Mouse (Mus musculus): ENCODE measurements around the gene Add1. TPM values are rescaled to one million over a fixed set of nuclear protein-coding genes. Genes with fewer than 3 reads are reported as not detected.

The Add1 gene
- polyA plus RNA-seq, 1 experiment from 2014 or later = 204 TPM

DNA sequence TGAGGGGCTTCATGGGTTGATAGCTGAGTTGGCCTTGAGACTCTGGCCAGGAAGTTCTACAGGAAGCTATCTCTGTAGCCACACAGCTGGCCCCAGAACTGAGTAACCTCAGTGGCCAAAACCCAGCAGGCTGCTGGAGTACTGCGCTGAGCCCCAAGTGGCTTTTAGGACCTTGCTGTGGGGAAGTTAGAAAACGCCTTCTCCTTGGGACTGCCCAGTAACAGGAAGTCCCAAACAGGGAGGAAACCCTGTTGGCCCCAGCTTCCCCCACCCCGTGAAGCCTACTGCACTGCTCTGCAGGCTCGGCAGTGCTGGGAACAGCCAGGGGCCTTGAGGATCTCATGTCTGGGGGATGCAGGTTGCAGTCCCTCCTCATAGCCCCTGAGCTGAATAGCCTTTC, 30.4 kb upstream of the Add1 start:
- Histone ChIP-seq H3K27ac (ENCODE audit: low read depth, low read length) (no peak overlapping the region), H3K9ac (ENCODE audit: low read length) (no peak overlapping the region), H3K4me2 (ENCODE audit: low read depth) (no peak overlapping the region), H3K36me3 (ENCODE audit: control insufficient read depth, insufficient read depth, low read length) (no peaks in the 10 kb centered on the region), H3K4me3 (ENCODE audit: low read depth, low read length) (no peak overlapping the region), H3K9me3 (ENCODE audit: control insufficient read depth, low read length) (no peaks in the 10 kb centered on the region), H3K27me3 (ENCODE audit: control insufficient read depth, insufficient read depth, low read length) (no peaks in the 10 kb centered on the region), H3K4me1 (ENCODE audit: control insufficient read depth, insufficient read depth, low read length) (no peaks in the 10 kb centered on the region)
- WGBS = 58% methylated on average over 4 of the region's 4 CpGs
- ATAC-seq (ENCODE audit: insufficient read depth, low FRiP score, low TSS enrichment) = no peak
- no peak for DNase-seq (ENCODE audit: low spot score)

DNA sequence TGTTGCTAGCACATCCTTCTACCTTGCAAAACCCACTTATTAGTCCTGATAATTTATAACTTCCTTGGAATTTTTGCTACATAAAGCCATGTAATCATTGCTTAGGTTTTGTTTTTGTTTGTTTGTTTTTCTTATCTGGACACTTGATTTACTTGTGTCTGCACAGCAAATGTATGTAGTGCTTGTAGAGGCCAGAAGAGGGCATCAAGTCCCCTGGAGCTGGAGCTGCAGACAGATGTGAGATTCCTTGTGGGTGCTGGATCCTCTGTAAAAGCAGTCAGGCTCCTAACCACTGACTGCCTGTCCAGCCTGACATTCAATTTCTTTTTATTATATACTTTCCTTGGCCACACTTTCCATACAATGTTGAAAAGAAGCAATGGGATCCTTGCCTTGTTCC, 26.1 kb upstream of the Add1 start:
- Histone ChIP-seq H3K9me3 (ENCODE audit: control insufficient read depth, low read length) (no peaks in the 10 kb centered on the region), H3K27ac (ENCODE audit: low read depth, low read length) (no peak overlapping the region), H3K9ac (ENCODE audit: low read length) (no peak overlapping the region), H3K4me3 (ENCODE audit: low read depth, low read length) (no peak overlapping the region), H3K27me3 (ENCODE audit: control insufficient read depth, insufficient read depth, low read length) (no peaks in the 10 kb centered on the region), H3K36me3 (ENCODE audit: control insufficient read depth, insufficient read depth, low read length) (peaks cover 2% of the 10 kb centered on the region; the same call in 1 of the 2 replicates), H3K4me2 (ENCODE audit: low read depth) (no peak overlapping the region), H3K4me1 (ENCODE audit: control insufficient read depth, insufficient read depth, low read length) (peaks cover 8% of the 10 kb centered on the region)
- peak; percentile 24 for DNase-seq (ENCODE audit: low spot score)
- ATAC-seq (ENCODE audit: insufficient read depth, low FRiP score, low TSS enrichment) = no peak

DNA sequence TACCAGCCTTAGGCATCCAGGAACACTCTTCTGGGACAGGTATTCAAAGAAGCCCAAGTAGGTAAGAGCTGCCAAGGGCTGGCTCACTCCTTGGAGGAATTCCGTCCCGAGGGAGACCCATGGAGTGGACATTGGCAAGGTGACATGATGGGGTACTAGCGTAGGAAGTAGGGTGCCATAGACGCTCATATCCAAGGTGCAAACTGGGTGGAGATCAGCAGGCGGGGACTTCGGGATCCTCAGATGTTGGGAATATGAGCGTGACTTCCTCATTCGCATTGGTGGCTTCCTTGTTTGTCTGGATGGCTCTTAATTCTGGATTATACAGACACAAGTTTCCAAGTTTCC, 24.4 kb upstream of the Add1 start:
- Histone ChIP-seq H3K4me3 (ENCODE audit: low read depth, low read length) (peak overlapping the region; percentile 84), H3K27me3 (ENCODE audit: control insufficient read depth, insufficient read depth, low read length) (no peaks in the 10 kb centered on the region), H3K36me3 (ENCODE audit: control insufficient read depth, insufficient read depth, low read length) (peaks cover 5% of the 10 kb centered on the region; the same call in 1 of the 2 replicates), H3K4me2 (ENCODE audit: low read depth) (peak overlapping the region; percentile 78), H3K9ac (ENCODE audit: low read length) (peak overlapping the region; percentile 97), H3K9me3 (ENCODE audit: control insufficient read depth, low read length) (no peaks in the 10 kb centered on the region), H3K4me1 (ENCODE audit: control insufficient read depth, insufficient read depth, low read length) (peaks cover 8% of the 10 kb centered on the region), H3K27ac (ENCODE audit: low read depth, low read length) (no peak overlapping the region)
- DNase-seq (ENCODE audit: low spot score) (no peak), ATAC-seq (ENCODE audit: insufficient read depth, low FRiP score, low TSS enrichment) (peak; percentile 5; the same call in 1 of the 2 replicates)
- WGBS = 23% methylated on average over 8 of the region's 8 CpGs

DNA sequence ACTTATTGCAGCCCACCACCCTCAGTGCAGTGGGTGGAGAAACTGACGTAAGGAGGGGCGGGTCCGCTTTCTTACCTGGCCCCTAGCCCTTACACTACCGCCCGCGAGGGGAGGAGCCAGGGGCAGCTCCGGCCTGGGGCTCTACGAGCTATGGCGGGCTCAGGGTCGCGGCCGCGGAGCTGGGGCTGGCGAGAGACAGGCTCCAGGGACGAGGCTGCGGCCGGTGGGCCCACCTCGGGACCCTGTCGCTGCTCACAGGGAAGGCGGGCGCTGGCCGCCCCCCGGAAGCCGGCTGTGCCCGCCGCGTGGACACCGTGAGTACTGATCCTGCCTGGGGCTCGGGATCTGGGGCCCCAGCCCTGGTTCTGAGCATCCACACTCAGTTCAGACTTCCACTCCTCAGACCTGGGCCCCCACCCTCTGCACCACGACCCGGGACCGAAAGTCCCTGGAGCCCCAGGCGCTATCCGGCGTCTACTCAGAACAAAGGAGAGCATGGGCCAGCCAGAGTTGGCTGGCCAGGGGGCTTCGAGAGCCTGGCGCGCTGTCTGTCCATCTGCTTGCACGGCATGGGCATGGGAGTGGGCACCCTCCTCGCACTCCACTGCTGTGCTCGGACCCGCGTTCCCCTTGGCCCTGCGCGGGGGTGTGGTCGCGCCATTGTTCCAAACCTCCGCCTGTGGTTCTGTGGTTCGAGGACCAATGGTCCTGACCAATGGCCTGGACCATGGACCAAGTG, 23.8 kb upstream of the Add1 start:
- H3K36me3 ChIP-seq (ENCODE audit: control insufficient read depth, insufficient read depth, low read length) = peaks cover 5% of the 10 kb centered on the region; the same call in 1 of the 2 replicates
- no peaks in the 10 kb centered on the region for H3K27me3 ChIP-seq (ENCODE audit: control insufficient read depth, insufficient read depth, low read length)
- H3K4me2 ChIP-seq (ENCODE audit: low read depth) = peak overlapping the region; percentile 78
- WGBS = 0% methylated on average over 48 of the region's 49 CpGs
- H3K4me3 ChIP-seq (ENCODE audit: low read depth, low read length) = peak overlapping the region; percentile 84
- H3K9ac ChIP-seq (ENCODE audit: low read length) = peak overlapping the region; percentile 97
- peaks cover 8% of the 10 kb centered on the region for H3K4me1 ChIP-seq (ENCODE audit: control insufficient read depth, insufficient read depth, low read length)
- DNase-seq (ENCODE audit: low spot score) = peak; percentile 78
- H3K27ac ChIP-seq (ENCODE audit: low read depth, low read length) = 0 out of 2 replicates have a peak overlapping the region, but pooled peaks have one; percentile 34
- no peaks in the 10 kb centered on the region for H3K9me3 ChIP-seq (ENCODE audit: control insufficient read depth, low read length)
- peak; percentile 84 for ATAC-seq (ENCODE audit: insufficient read depth, low FRiP score, low TSS enrichment)

DNA sequence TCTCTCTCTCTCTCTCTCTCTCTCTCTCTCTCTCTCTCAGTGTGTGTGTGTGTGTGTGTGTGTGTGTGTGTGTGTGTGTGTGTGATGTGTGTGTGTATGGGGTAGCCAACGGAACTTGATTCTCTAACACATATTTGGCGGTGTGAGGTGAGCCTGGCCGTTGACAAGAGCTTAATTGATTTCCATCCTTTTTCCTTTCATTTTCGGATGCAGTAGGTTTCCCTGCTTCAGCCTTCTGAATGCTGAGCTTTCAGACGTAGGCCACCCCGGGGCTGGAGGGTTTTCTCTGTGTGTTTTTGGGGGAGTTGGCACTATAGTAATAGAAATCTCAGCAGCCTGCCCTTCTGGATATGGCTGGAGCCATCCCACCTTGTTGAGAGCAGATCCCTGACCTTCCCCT, 23.2 kb upstream of the Add1 start:
- ATAC-seq (ENCODE audit: insufficient read depth, low FRiP score, low TSS enrichment) = no peak
- peak overlapping the region; percentile 97 for H3K9ac ChIP-seq (ENCODE audit: low read length)
- peak overlapping the region; percentile 78 for H3K4me2 ChIP-seq (ENCODE audit: low read depth)
- no peaks in the 10 kb centered on the region for H3K27me3 ChIP-seq (ENCODE audit: control insufficient read depth, insufficient read depth, low read length)
- WGBS = 30% methylated on average over 6 of the region's 6 CpGs
- H3K36me3 ChIP-seq (ENCODE audit: control insufficient read depth, insufficient read depth, low read length) = peaks cover 5% of the 10 kb centered on the region; the same call in 1 of the 2 replicates
- DNase-seq (ENCODE audit: low spot score) = peak; percentile 26
- H3K4me1 ChIP-seq (ENCODE audit: control insufficient read depth, insufficient read depth, low read length) = peaks cover 8% of the 10 kb centered on the region
- no peaks in the 10 kb centered on the region for H3K9me3 ChIP-seq (ENCODE audit: control insufficient read depth, low read length)
- peak overlapping the region; percentile 84 for H3K4me3 ChIP-seq (ENCODE audit: low read depth, low read length)
- H3K27ac ChIP-seq (ENCODE audit: low read depth, low read length) = no peak overlapping the region

DNA sequence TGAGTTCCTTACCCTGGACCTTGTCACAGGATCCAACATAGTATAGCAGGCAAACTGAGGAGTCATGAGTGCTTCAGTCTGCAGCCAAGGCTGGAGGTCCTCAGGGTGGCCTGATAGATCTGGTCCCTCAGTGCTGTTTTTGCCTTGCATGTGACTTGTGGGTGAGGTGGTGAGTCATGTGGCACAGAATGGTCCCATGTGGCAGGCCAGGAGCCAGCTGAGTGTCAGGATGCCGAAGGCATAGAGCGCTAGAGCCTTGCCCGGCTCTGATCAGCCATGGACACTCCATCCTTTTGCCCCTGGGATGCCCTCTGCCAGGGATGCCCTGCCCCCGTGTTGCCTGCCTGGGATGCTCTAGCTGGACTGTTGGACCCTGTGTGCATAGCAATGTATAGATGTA, 21.6 kb upstream of the Add1 start:
- peaks cover 14% of the 10 kb centered on the region for H3K36me3 ChIP-seq (ENCODE audit: control insufficient read depth, insufficient read depth, low read length)
- H3K9me3 ChIP-seq (ENCODE audit: control insufficient read depth, low read length) = no peaks in the 10 kb centered on the region
- H3K9ac ChIP-seq (ENCODE audit: low read length) = no peak overlapping the region
- peaks cover 8% of the 10 kb centered on the region for H3K4me1 ChIP-seq (ENCODE audit: control insufficient read depth, insufficient read depth, low read length)
- no peaks in the 10 kb centered on the region for H3K27me3 ChIP-seq (ENCODE audit: control insufficient read depth, insufficient read depth, low read length)
- H3K4me3 ChIP-seq (ENCODE audit: low read depth, low read length) = no peak overlapping the region
- WGBS = 93% methylated on average over 4 of the region's 4 CpGs
- H3K27ac ChIP-seq (ENCODE audit: low read depth, low read length) = no peak overlapping the region
- DNase-seq (ENCODE audit: low spot score) = no peak
- no peak for ATAC-seq (ENCODE audit: insufficient read depth, low FRiP score, low TSS enrichment)
- no peak overlapping the region for H3K4me2 ChIP-seq (ENCODE audit: low read depth)

DNA sequence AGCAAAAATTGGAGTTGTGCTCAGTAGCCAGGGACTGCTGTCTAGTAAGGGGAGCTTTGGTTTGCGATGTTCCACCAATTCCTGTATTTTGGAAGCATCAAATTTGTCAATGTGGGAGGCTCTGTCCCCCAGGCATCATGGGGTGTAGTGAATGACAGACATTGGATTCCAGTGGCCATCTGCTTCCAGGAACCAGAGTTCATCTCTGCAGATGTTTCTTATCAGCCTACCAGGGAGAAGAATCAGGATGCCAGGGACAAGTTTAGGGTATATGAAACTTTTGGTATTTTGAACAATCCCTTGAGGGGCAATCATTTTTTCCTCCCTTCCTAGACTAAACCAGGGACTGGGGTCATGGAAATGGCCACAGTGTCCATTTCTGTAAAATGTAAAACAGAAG, 9.6 kb upstream of the Add1 start:
- H3K4me1 ChIP-seq (ENCODE audit: control insufficient read depth, insufficient read depth, low read length) = no peaks in the 10 kb centered on the region
- 92% methylated on average over 1 of the region's 1 CpGs for WGBS
- no peaks in the 10 kb centered on the region for H3K9me3 ChIP-seq (ENCODE audit: control insufficient read depth, low read length)
- H3K36me3 ChIP-seq (ENCODE audit: control insufficient read depth, insufficient read depth, low read length) = peaks cover 16% of the 10 kb centered on the region
- no peak for DNase-seq (ENCODE audit: low spot score)
- ATAC-seq (ENCODE audit: insufficient read depth, low FRiP score, low TSS enrichment) = no peak
- H3K4me2 ChIP-seq (ENCODE audit: low read depth) = no peak overlapping the region
- no peak overlapping the region for H3K9ac ChIP-seq (ENCODE audit: low read length)
- H3K4me3 ChIP-seq (ENCODE audit: low read depth, low read length) = no peak overlapping the region
- no peaks in the 10 kb centered on the region for H3K27me3 ChIP-seq (ENCODE audit: control insufficient read depth, insufficient read depth, low read length)
- H3K27ac ChIP-seq (ENCODE audit: low read depth, low read length) = no peak overlapping the region

DNA sequence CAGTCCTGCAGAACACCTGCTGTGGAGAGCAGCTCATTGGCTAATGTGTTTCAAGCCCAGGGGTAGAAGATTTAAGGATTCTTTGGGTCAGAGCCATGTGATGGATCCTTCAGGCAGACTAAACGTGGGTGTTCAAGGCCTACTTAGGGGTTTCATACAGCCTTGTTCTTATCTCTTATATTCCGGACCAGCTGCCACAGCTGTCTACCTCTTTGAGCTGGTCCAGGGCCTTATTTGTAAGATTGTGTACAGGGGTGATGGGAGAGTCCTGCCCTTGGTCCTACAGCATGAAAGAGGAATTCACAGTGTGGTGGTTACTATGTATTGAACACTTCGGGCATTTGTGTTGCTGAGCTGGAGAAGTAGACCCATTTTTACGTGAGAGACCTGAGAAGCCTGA, 9.2 kb upstream of the Add1 start:
- no peak for DNase-seq (ENCODE audit: low spot score)

DNA sequence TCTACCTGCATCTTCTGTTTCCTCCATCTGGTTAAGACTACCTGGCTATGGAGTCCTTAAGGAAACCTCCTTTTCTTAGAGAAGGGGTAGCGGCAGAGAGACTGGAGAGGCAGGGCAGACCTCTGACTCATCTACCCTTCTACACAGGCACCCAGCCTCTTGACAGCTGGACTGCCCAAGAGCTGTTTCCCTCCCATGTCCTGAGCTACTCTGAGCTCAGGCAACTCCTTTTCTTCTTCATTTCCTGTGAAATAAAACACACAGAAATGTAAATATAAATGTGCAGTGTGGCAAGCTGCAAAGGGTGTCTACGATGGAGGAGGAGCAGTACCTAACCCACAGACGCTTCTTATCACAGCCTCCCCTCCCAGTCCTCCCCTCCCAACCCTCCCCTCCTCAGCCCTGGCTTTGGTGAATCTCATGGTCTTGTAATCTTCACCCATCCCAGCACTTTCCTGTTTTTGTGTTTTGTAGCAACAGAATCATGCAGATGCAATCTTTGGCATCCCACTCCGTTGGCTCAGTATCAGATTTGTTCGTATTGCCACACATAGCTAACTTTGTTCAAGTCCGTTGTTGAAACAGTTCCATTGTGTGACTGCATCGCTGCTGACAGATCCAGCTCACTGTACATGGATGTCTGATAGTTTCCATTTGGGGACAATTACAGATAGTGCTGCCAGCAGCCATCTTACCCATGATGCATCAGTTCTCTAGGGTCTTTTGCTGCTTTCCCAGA, 7.8 kb upstream of the Add1 start:
- Histone ChIP-seq H3K9me3 (ENCODE audit: control insufficient read depth, low read length) (no peaks in the 10 kb centered on the region), H3K4me3 (ENCODE audit: low read depth, low read length) (no peak overlapping the region), H3K27ac (ENCODE audit: low read depth, low read length) (no peak overlapping the region), H3K27me3 (ENCODE audit: control insufficient read depth, insufficient read depth, low read length) (no peaks in the 10 kb centered on the region), H3K9ac (ENCODE audit: low read length) (no peak overlapping the region), H3K4me2 (ENCODE audit: low read depth) (no peak overlapping the region), H3K36me3 (ENCODE audit: control insufficient read depth, insufficient read depth, low read length) (peaks cover 7% of the 10 kb centered on the region), H3K4me1 (ENCODE audit: control insufficient read depth, insufficient read depth, low read length) (no peaks in the 10 kb centered on the region)
- 84% methylated on average over 7 of the region's 7 CpGs for WGBS
- DNase-seq (ENCODE audit: low spot score) (no peak), ATAC-seq (ENCODE audit: insufficient read depth, low FRiP score, low TSS enrichment) (no peak)

More for the DNA sequence above, 9.2 kb upstream of the Add1 start:
- Histone ChIP-seq H3K4me2 (ENCODE audit: low read depth) (no peak overlapping the region), H3K4me1 (ENCODE audit: control insufficient read depth, insufficient read depth, low read length) (no peaks in the 10 kb centered on the region), H3K4me3 (ENCODE audit: low read depth, low read length) (no peak overlapping the region), H3K9me3 (ENCODE audit: control insufficient read depth, low read length) (no peaks in the 10 kb centered on the region), H3K27me3 (ENCODE audit: control insufficient read depth, insufficient read depth, low read length) (no peaks in the 10 kb centered on the region), H3K27ac (ENCODE audit: low read depth, low read length) (no peak overlapping the region), H3K36me3 (ENCODE audit: control insufficient read depth, insufficient read depth, low read length) (peaks cover 12% of the 10 kb centered on the region), H3K9ac (ENCODE audit: low read length) (no peak overlapping the region)
- WGBS = 94% methylated on average over 4 of the region's 4 CpGs
- ATAC-seq (ENCODE audit: insufficient read depth, low FRiP score, low TSS enrichment) = no peak
